In the genomic region with DNA sequence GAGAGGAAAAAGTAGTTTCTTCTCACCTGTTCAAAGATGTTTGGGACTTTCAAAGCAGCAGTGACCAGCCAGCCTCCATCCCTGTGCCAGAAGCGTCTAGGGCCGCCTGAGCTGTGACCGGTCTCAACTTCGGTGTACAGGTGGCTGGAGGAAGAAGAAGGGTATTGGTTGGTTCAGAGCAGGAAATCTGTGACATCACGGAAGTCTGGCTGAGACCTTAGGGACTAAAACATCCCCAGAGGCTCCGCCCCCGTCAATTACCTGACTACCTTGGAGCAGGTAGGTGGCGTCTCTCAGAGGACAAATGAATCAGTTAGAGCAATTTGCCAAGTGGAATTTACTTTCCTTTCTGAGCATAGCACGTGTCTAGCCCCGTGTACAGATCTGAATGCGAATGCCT, we compare ENCODE assay signal across 8 mouse cellular contexts. TPM values are rescaled to one million over a fixed set of nuclear protein-coding genes. Genes with fewer than 3 reads are reported as not detected.
DNase-seq lines count a peak whose midpoint lies in the region; ATAC-seq and TF ChIP-seq lines count a peak whose summit lies in the region.

TSS of gene Lnx1 (minus strand) at position 147 of the 400 bp plus-strand sequence.

- H3K9ac ChIP-seq in heart, postnatal 0 days (replicated peaks; ENCODE audit: low read depth, low read length): no peak within 1 kb of the TSS

- 82% methylated on average over 11 of the region's 11 CpGs for WGBS in heart, postnatal 0 days
- WGBS in midbrain, embryonic 10.5 days: 53% methylated on average over 11 of the region's 11 CpGs

- H3K27me3 ChIP-seq in heart, postnatal 0 days (ENCODE audit: control insufficient read depth, insufficient read depth, low read length): no peaks in the 10 kb centered on the region; the same call in 1 of the 2 replicates
- H3K27me3 ChIP-seq in midbrain, embryonic 10.5 days (ENCODE audit: low read depth, poor library complexity, severe bottlenecking): peaks cover 33% of the 10 kb centered on the region

- H3K27ac ChIP-seq in heart, postnatal 0 days (ENCODE audit: low read depth): peak within 1 kb of the TSS; percentile 56
- H3K27ac ChIP-seq in midbrain, embryonic 10.5 days (replicated peaks): no peak within 1 kb of the TSS

- H3K9me3 ChIP-seq in heart, postnatal 0 days (replicated peaks; ENCODE audit: control insufficient read depth, low read length): no peaks in the 10 kb centered on the region
- H3K9me3 ChIP-seq in midbrain, embryonic 10.5 days (replicated peaks): no peaks in the 10 kb centered on the region

- H3K4me1 ChIP-seq in heart, postnatal 0 days (ENCODE audit: control insufficient read depth, insufficient read depth): no peaks in the 10 kb centered on the region; the same call in none of the 2 replicates
- peaks cover 20% of the 10 kb centered on the region for H3K4me1 ChIP-seq in midbrain, embryonic 10.5 days

- H3K36me3 ChIP-seq in heart, postnatal 0 days (replicated peaks; ENCODE audit: control insufficient read depth, insufficient read depth, low read length): no peaks in the 10 kb centered on the region
- H3K36me3 ChIP-seq in midbrain, embryonic 10.5 days: no peaks in the 10 kb centered on the region

- ATAC-seq in heart, postnatal 0 days (ENCODE audit: insufficient read depth, low read depth): no peak
- ATAC-seq in megakaryocyte, adult 5-6 weeks (ENCODE audit: poor library complexity, severe bottlenecking): no peak

- no peak for TF ChIP-seq CTCF in heart, postnatal 0 days (IDR thresholded peaks at IDR 0.05; ENCODE audit: low read depth)

- no peak for TF ChIP-seq EP300 in heart, postnatal 0 days (IDR thresholded peaks at IDR 0.05; ENCODE audit: low read depth)

- peak within 1 kb of the TSS; percentile 56 for H3K4me2 ChIP-seq in heart, postnatal 0 days (ENCODE audit: low read depth, low read length)

- DNase-seq in ovary, postnatal 36 days (ENCODE audit: low spot score): peak; percentile 20
- DNase-seq in ovary, postnatal 14 days (ENCODE audit: low spot score): no peak
- DNase-seq in heart, postnatal 0 days (ENCODE audit: low spot score): no peak
- no peak for DNase-seq in layer of hippocampus, postnatal 14 days (ENCODE audit: low spot score in 2 of 2)
- DNase-seq in midbrain, embryonic 10.5 days (ENCODE audit: low spot score): no peak
- DNase-seq in cerebellum, postnatal 10 days: no peak
- no peak for DNase-seq in thymus, adult 18-20 months

- H3K4me3 ChIP-seq in heart, postnatal 0 days (ENCODE audit: low read depth, low read length): no peak within 1 kb of the TSS
- peak within 1 kb of the TSS; percentile 57 for H3K4me3 ChIP-seq in midbrain, embryonic 10.5 days

RNA-seq across cellular contexts. Expression of gene Lnx1, which starts in this region (rescaled TPM):
- 1.9 and 3.5 TPM in 2 replicates for total RNA-seq in heart, postnatal 0 days (2014; rRNA removed; ENCODE audit: low replicate concordance)
- polyA plus RNA-seq in heart, postnatal 0 days (2015; fragmentation: Nextera tagmentation; extraction: Ambion mirVana): 1.3 and 2.2 TPM in 2 replicates
- total RNA-seq in layer of hippocampus, postnatal 14 days (2021): 10 to 100 TPM; 19.0 to 22.4 TPM
- polyA plus RNA-seq in midbrain, embryonic 10.5 days (2016; fragmentation: Nextera tagmentation; extraction: Ambion mirVana): 0.46 and 0.58 TPM in 2 replicates
- not detected in 2 replicates for total RNA-seq in megakaryocyte, adult 5-6 weeks (2015)
- total RNA-seq in megakaryocyte, adult 5-6 weeks (2017): not detected in 2 replicates
